Mouse (Mus musculus): ENCODE data around the gene Ndufs7. TPM values are rescaled to one million over a fixed set of nuclear protein-coding genes. Genes with fewer than 3 reads are reported as not detected.

The Ndufs7 gene
- polyA plus RNA-seq, 1 experiment from 2014 or later = 274 TPM

DNA sequence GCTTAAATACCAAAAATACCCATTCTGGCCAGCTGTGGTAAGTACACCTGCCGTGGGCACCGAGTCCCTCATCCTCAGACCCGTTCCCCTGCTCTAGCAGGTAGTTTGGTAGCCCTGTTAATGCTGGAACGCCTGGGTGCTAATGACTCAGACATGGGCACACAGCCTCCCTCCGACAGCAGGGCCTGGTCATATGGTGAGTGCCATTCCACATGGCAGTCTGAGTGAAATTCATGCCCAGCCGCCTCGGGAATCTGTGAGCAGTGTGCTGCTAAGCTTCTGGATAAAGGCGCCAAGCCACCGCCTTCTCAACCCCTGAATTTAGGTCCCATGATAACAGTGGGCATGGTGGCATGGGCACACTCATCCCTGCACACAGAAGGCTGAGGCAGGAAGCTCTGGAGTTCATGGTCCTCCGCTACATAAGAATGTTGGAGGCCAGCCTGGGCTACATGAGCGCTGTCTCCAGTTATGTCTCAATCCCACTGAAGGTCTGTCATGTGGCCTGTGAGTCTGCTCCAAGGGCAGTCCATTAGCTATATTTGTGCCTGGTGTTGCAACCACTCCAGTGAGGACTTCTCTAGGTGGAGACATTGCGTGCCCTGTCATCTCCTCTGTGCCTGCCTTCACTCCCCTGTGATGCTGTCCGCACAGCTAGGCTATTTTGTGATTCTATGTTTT lies 12.6 kb upstream of the Ndufs7 start:
- Histone ChIP-seq H3K4me3 (replicated peaks; ENCODE audit: low read depth, low read length) (peak overlapping the region; percentile 33), H3K36me3 (ENCODE audit: control insufficient read depth, insufficient read depth, low read length) (peaks cover 88% of the 10 kb centered on the region), H3K9ac (replicated peaks; ENCODE audit: low read length) (peak overlapping the region; percentile 63; the same call in 1 of the 2 replicates), H3K27me3 (ENCODE audit: control insufficient read depth, insufficient read depth, low read length) (no peaks in the 10 kb centered on the region), H3K4me1 (ENCODE audit: control insufficient read depth, insufficient read depth, low read length) (peaks cover 30% of the 10 kb centered on the region), H3K27ac (replicated peaks; ENCODE audit: low read depth, low read length) (0 out of 2 replicates have a peak overlapping the region, but pooled peaks have one; percentile 41), H3K4me2 (ENCODE audit: low read length) (peak overlapping the region; percentile 94), H3K9me3 (ENCODE audit: control insufficient read depth, low read length) (no peaks in the 10 kb centered on the region)
- DNase-seq (no peak), ATAC-seq (ENCODE audit: low FRiP score, low TSS enrichment) (no peak)
- WGBS = 74% methylated on average over 13 of the region's 13 CpGs

DNA sequence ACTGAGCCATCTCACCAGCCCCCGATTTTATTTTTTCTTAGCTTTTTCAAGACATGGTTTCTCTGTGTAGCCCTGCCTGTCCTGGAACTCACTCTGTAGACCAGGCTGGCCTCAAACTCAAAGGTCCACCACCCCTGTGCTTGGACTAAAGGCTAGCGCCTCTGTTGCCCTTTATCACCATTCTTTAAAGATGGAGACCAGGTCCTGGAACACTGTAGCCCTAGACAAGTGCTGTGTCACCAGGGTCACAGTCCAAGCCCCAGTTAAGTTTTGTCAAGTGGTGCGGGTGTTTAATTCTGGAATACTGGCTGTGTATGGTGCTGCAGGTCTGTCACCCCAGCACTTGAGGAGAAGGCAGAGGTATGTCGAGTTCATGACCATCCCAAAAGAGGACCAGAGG lies 11.9 kb upstream of the Ndufs7 start:
- no peak for ATAC-seq (ENCODE audit: low FRiP score, low TSS enrichment)
- Histone ChIP-seq H3K9me3 (ENCODE audit: control insufficient read depth, low read length) (no peaks in the 10 kb centered on the region), H3K4me3 (replicated peaks; ENCODE audit: low read depth, low read length) (no peak overlapping the region), H3K4me1 (ENCODE audit: control insufficient read depth, insufficient read depth, low read length) (peaks cover 33% of the 10 kb centered on the region), H3K36me3 (ENCODE audit: control insufficient read depth, insufficient read depth, low read length) (peaks cover 91% of the 10 kb centered on the region), H3K27me3 (ENCODE audit: control insufficient read depth, insufficient read depth, low read length) (no peaks in the 10 kb centered on the region), H3K4me2 (ENCODE audit: low read length) (peak overlapping the region; percentile 37), H3K27ac (replicated peaks; ENCODE audit: low read depth, low read length) (no peak overlapping the region), H3K9ac (replicated peaks; ENCODE audit: low read length) (no peak overlapping the region)
- no peak for DNase-seq
- WGBS = 71% methylated on average over 4 of the region's 4 CpGs

DNA sequence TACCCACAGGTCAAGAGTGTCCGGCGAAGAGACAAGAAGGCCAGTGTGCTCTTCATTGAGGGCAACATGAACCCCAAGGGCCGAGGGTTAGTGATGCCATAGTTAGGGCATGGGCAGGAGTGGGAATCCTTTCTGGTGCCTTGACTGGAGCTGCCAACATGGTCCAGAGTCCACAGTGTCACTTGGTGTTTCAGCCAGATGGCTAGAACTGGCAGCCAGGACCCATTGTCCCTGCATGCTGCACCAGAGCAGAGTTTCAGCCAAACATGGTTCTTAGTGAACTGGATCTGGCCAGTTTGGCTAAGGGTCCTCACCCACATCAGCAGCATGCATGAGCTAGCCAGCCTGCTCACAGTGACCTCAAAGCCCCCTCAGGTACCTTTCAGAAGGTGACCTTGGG lies 10.6 kb upstream of the Ndufs7 start:
- no peak for DNase-seq
- WGBS = 72% methylated on average over 3 of the region's 3 CpGs
- peak overlapping the region; percentile 37 for H3K4me2 ChIP-seq (ENCODE audit: low read length)

DNA sequence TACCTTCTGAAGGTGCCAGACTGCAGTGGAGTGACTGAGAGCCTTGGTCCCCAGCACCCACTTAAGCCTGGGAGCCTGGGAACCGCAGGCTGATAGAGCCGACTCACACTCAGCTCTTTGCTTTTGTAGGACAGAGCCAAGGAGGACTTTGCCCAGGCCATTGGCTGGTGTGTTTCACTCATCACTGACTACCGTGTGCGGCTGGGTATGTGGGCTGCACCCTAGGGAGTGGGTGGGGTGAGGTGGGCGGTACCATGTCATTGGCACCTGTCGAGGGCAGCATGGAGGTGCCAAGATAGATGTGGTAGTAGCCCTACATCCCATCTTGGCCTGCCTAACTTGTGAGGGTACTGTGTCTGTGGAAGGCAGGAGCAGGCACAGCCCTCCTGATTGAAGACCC lies 9.1 kb upstream of the Ndufs7 start:
- ATAC-seq (ENCODE audit: low FRiP score, low TSS enrichment) = no peak
- 67% methylated on average over 6 of the region's 6 CpGs for WGBS
- H3K27me3 ChIP-seq (ENCODE audit: control insufficient read depth, insufficient read depth, low read length) = no peaks in the 10 kb centered on the region

More for the DNA sequence above, 10.6 kb upstream of the Ndufs7 start:
- no peaks in the 10 kb centered on the region for H3K9me3 ChIP-seq (ENCODE audit: control insufficient read depth, low read length)
- H3K4me1 ChIP-seq (ENCODE audit: control insufficient read depth, insufficient read depth, low read length) = peaks cover 22% of the 10 kb centered on the region
- no peak overlapping the region for H3K27ac ChIP-seq (replicated peaks; ENCODE audit: low read depth, low read length)
- no peak overlapping the region for H3K9ac ChIP-seq (replicated peaks; ENCODE audit: low read length)
- no peak for ATAC-seq (ENCODE audit: low FRiP score, low TSS enrichment)
- no peaks in the 10 kb centered on the region for H3K27me3 ChIP-seq (ENCODE audit: control insufficient read depth, insufficient read depth, low read length)
- no peak overlapping the region for H3K4me3 ChIP-seq (replicated peaks; ENCODE audit: low read depth, low read length)
- peaks cover 98% of the 10 kb centered on the region for H3K36me3 ChIP-seq (ENCODE audit: control insufficient read depth, insufficient read depth, low read length)

DNA sequence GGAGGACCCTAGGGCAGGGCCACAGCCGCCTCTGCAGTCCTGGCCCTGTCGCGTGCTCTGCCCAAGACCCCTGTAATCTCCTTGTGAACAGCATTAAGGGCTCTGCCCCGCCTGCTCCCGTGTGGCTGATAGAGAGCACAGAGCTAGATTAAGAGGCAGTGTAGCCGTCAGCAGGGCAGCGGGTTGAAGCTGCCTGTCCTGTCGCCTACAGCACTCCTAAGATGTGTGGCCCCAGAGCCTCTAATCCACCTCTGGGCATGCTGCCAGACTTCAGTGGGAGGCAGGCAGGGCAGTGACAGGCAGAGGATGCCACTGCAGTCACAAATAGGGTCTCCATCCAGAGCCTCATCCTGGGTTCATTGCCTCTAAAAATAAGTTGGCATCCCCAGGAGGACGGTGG lies 6.8 kb upstream of the Ndufs7 start:
- 0 out of 2 replicates have a peak overlapping the region, but pooled peaks have one; percentile 15 for H3K4me2 ChIP-seq (ENCODE audit: low read length)
- ATAC-seq (ENCODE audit: low FRiP score, low TSS enrichment) (peak; percentile 49), DNase-seq (peak; percentile 76)
- H3K9me3 ChIP-seq (ENCODE audit: control insufficient read depth, low read length) = no peaks in the 10 kb centered on the region
- WGBS = 30% methylated on average over 9 of the region's 9 CpGs
- H3K4me3 ChIP-seq (replicated peaks; ENCODE audit: low read depth, low read length) = no peak overlapping the region
- peaks cover 13% of the 10 kb centered on the region; the same call in 1 of the 2 replicates for H3K4me1 ChIP-seq (ENCODE audit: control insufficient read depth, insufficient read depth, low read length)
- H3K9ac ChIP-seq (replicated peaks; ENCODE audit: low read length) = 0 out of 2 replicates have a peak overlapping the region, but pooled peaks have one; percentile 0
- H3K27ac ChIP-seq (replicated peaks; ENCODE audit: low read depth, low read length) = peak overlapping the region; percentile 61
- H3K27me3 ChIP-seq (ENCODE audit: control insufficient read depth, insufficient read depth, low read length) = no peaks in the 10 kb centered on the region
- H3K36me3 ChIP-seq (ENCODE audit: control insufficient read depth, insufficient read depth, low read length) = peaks cover 75% of the 10 kb centered on the region

More for the DNA sequence above, 9.1 kb upstream of the Ndufs7 start:
- no peaks in the 10 kb centered on the region for H3K9me3 ChIP-seq (ENCODE audit: control insufficient read depth, low read length)
- no peak overlapping the region for H3K4me3 ChIP-seq (replicated peaks; ENCODE audit: low read depth, low read length)
- H3K4me1 ChIP-seq (ENCODE audit: control insufficient read depth, insufficient read depth, low read length) = peaks cover 16% of the 10 kb centered on the region
- H3K9ac ChIP-seq (replicated peaks; ENCODE audit: low read length) = peak overlapping the region; percentile 20; the same call in 1 of the 2 replicates
- no peak overlapping the region for H3K4me2 ChIP-seq (ENCODE audit: low read length)
- DNase-seq = no peak
- 0 out of 2 replicates have a peak overlapping the region, but pooled peaks have one; percentile 14 for H3K27ac ChIP-seq (replicated peaks; ENCODE audit: low read depth, low read length)
- peaks cover 98% of the 10 kb centered on the region for H3K36me3 ChIP-seq (ENCODE audit: control insufficient read depth, insufficient read depth, low read length)

DNA sequence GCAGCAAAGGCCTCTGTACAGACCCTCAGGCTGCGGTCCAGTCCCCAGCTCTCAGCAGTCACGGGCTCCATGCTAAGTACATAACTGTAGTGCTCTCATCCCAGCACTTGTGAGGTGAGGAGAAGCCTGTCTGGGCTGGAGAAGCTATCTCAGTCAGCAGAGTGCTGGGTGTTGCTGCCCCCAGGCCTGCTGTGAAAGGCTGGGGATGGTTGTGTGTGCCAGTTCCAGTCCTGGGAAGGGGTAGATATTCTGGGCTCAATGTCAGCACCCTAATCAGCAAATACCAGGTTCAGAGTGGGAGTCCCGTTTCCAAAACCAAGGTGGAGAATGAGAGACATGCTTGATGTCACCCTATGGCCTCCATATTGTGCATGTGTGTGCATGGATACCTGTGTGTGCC lies 6.3 kb upstream of the Ndufs7 start:
- H3K27me3 ChIP-seq (ENCODE audit: control insufficient read depth, insufficient read depth, low read length) = no peaks in the 10 kb centered on the region
- ATAC-seq (ENCODE audit: low FRiP score, low TSS enrichment) = no peak
- no peaks in the 10 kb centered on the region for H3K9me3 ChIP-seq (ENCODE audit: control insufficient read depth, low read length)
- DNase-seq = no peak
- H3K4me1 ChIP-seq (ENCODE audit: control insufficient read depth, insufficient read depth, low read length) = peaks cover 13% of the 10 kb centered on the region; the same call in 1 of the 2 replicates
- no peak overlapping the region for H3K9ac ChIP-seq (replicated peaks; ENCODE audit: low read length)
- H3K4me3 ChIP-seq (replicated peaks; ENCODE audit: low read depth, low read length) = no peak overlapping the region
- peaks cover 70% of the 10 kb centered on the region for H3K36me3 ChIP-seq (ENCODE audit: control insufficient read depth, insufficient read depth, low read length)
- H3K4me2 ChIP-seq (ENCODE audit: low read length) = no peak overlapping the region
- peak overlapping the region; percentile 61; the same call in 1 of the 2 replicates for H3K27ac ChIP-seq (replicated peaks; ENCODE audit: low read depth, low read length)
- whole genome bisulfite sequencing = 61% methylated on average over 3 of the region's 3 CpGs

DNA sequence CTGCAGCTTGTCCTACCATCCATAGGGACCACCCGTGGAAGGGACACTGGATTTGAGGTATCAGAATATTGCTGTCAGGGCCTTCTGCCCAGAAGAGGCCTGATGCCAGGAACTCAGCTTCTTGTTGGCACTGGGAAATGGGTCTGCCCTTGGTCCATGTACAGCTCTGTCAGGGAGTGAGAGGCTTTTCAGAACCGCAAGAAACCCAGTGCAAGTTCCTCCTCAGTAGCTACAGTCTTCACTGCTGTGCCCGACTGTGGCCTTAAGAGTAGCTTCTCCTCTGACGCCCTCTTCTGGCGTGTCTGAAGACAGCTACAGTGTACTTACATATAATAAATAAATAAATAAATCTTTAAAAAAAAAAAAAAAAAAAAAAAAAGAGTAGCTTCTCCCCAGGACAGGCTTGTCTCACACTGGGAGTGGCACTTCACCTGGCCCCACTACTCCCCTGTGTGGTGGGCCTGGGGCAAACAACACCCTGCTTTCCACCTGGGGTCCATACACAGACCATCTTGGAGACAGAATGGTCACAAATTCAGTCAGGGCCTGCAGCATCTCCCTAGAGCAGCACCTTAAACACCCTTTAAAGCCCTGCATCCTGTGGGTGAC lies 4.0 kb upstream of the Ndufs7 start:
- H3K9me3 ChIP-seq (ENCODE audit: control insufficient read depth, low read length) = no peaks in the 10 kb centered on the region
- H3K9ac ChIP-seq (replicated peaks; ENCODE audit: low read length) = peak overlapping the region; percentile 29; the same call in 1 of the 2 replicates
- ATAC-seq (ENCODE audit: low FRiP score, low TSS enrichment) (no peak), DNase-seq (peak; percentile 83)
- H3K4me1 ChIP-seq (ENCODE audit: control insufficient read depth, insufficient read depth, low read length) = peaks cover 15% of the 10 kb centered on the region
- H3K4me3 ChIP-seq (replicated peaks; ENCODE audit: low read depth, low read length) = no peak overlapping the region
- H3K27me3 ChIP-seq (ENCODE audit: control insufficient read depth, insufficient read depth, low read length) = no peaks in the 10 kb centered on the region
- no peak overlapping the region for H3K4me2 ChIP-seq (ENCODE audit: low read length)
- H3K27ac ChIP-seq (replicated peaks; ENCODE audit: low read depth, low read length) = peak overlapping the region; percentile 69
- WGBS = 22% methylated on average over 5 of the region's 5 CpGs
- H3K36me3 ChIP-seq (ENCODE audit: control insufficient read depth, insufficient read depth, low read length) = peaks cover 47% of the 10 kb centered on the region

DNA sequence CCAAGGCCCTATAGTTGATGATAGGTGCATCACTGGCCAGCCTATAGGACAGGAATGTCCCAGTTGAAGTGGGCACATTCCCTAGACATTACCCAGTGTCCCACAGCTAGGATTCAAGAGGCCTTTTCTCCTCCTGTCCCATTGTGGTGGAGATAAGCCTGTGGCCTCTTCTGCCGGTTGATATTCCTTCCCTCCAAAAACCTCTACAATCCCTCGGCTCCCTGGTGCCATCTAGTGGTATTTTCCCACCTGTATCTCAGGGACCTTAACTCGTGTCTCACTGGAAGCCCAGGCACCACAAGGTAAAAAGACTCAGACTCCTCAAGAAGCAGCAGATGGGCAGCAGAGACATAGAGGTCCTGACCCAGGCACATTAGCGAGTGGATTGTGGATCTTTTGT lies 3.3 kb upstream of the Ndufs7 start:
- peak overlapping the region; percentile 29; the same call in 1 of the 2 replicates for H3K9ac ChIP-seq (replicated peaks; ENCODE audit: low read length)
- DNase-seq = peak; percentile 96
- no peaks in the 10 kb centered on the region for H3K27me3 ChIP-seq (ENCODE audit: control insufficient read depth, insufficient read depth, low read length)
- peaks cover 22% of the 10 kb centered on the region for H3K4me1 ChIP-seq (ENCODE audit: control insufficient read depth, insufficient read depth, low read length)
- H3K36me3 ChIP-seq (ENCODE audit: control insufficient read depth, insufficient read depth, low read length) = peaks cover 40% of the 10 kb centered on the region
- H3K4me2 ChIP-seq (ENCODE audit: low read length) = no peak overlapping the region
- H3K27ac ChIP-seq (replicated peaks; ENCODE audit: low read depth, low read length) = peak overlapping the region; percentile 69
- 6% methylated on average over 4 of the region's 4 CpGs for WGBS
- no peak for ATAC-seq (ENCODE audit: low FRiP score, low TSS enrichment)
- no peak overlapping the region for H3K4me3 ChIP-seq (replicated peaks; ENCODE audit: low read depth, low read length)
- no peaks in the 10 kb centered on the region for H3K9me3 ChIP-seq (ENCODE audit: control insufficient read depth, low read length)
